Mouse (Mus musculus) intestine, embryonic 15.5 days (tissue): ENCODE data around the gene Zbtb9. TPM values are rescaled to one million over a fixed set of nuclear protein-coding genes. Genes with fewer than 3 reads are reported as not detected.

Source experiments
- ATAC-seq: fragments of 200-750 bp; cut with Nextera tagmentation; 2 replicates; pipeline ENCODE4 v1.8.0; 2017; ENCODE audit warnings: moderate TSS enrichment, moderate library complexity
- H3K27ac ChIP-seq: fragments of 300-500 bp; sonication (generic); 2 replicates; pipeline ENCODE4 v1.5.1; 2015; ENCODE audit warnings: mild to moderate bottlenecking, inconsistent platforms
- H3K27me3 ChIP-seq: fragments of 300-500 bp; sonication (generic); replicated peaks from 2 replicates; pipeline ENCODE4 v1.6.1; 2015; ENCODE audit warnings: inconsistent platforms
- H3K36me3 ChIP-seq: fragments of 300-500 bp; sonication (generic); 2 replicates; pipeline ENCODE4 v1.6.1; 2015; ENCODE audit warnings: inconsistent platforms
- H3K4me1 ChIP-seq: fragments of 300-500 bp; sonication (generic); replicated peaks from 2 replicates; pipeline ENCODE4 v1.6.1; 2015; ENCODE audit warnings: inconsistent platforms
- H3K4me2 ChIP-seq: fragments of 300-500 bp; sonication (generic); replicated peaks from 2 replicates; pipeline ENCODE4 v1.6.1; 2015; ENCODE audit warnings: mild to moderate bottlenecking, inconsistent platforms
- H3K4me3 ChIP-seq: fragments of 300-500 bp; sonication (generic); replicated peaks from 2 replicates; pipeline ENCODE4 v1.5.1; 2015; ENCODE audit warnings: inconsistent platforms
- H3K9ac ChIP-seq: fragments of 300-500 bp; sonication (generic); 2 replicates; pipeline ENCODE4 v1.6.1; 2015; ENCODE audit warnings: inconsistent platforms
- H3K9me3 ChIP-seq: fragments of 300-500 bp; sonication (generic); 2 replicates; pipeline ENCODE4 v1.6.1; 2016; ENCODE audit warnings: inconsistent platforms
- WGBS: fragments of 180-500 bp; shearing (Covaris S2); methylation state at CpG from one replicate; pipeline ENCODE4 v1.1.7; 2015; 5-methylcytosine and 5-hydroxymethylcytosine counted together
- polyA plus RNA-seq: library from polyadenylated mRNA; unstranded; fragments of >200 nt; fragmentation: Nextera tagmentation; extraction: Ambion mirVana; gene quantifications from 2 replicates; pipeline ENCODE4 v1.2.1, GENCODE M21; 2015

Gene Zbtb9
- polyA plus RNA-seq, 1 experiment from 2014 or later, result 14.0 TPM

- Histone ChIP-seq H3K4me1 (no peaks in the 10 kb centered on the region), H3K36me3 (no peaks in the 10 kb centered on the region), H3K27ac (no peak overlapping the region), H3K4me3 (no peak overlapping the region), H3K9ac (no peak overlapping the region), H3K4me2 (no peak overlapping the region), H3K9me3 (no peaks in the 10 kb centered on the region), H3K27me3 (no peaks in the 10 kb centered on the region)
- 33% methylated on average over 19 of the region's 19 CpGs for WGBS
- no peak for ATAC-seq
Measured at GRCm38 (mm10) chr17:27004903-27005485, 32.0 kb downstream of the Zbtb9 start.

GRCm38 (mm10) chr17:27005644-27006043, 32.7 kb downstream of the Zbtb9 start:
- H3K27me3 ChIP-seq, result no peaks in the 10 kb centered on the region
- H3K36me3 ChIP-seq, result no peaks in the 10 kb centered on the region
- no peak for ATAC-seq
- H3K9ac ChIP-seq, result no peak overlapping the region
- no peak overlapping the region for H3K4me3 ChIP-seq
- H3K4me1 ChIP-seq, result no peaks in the 10 kb centered on the region
- no peak overlapping the region for H3K27ac ChIP-seq
- WGBS, result 45% methylated on average over 11 of the region's 11 CpGs
- H3K4me2 ChIP-seq, result no peak overlapping the region
- no peaks in the 10 kb centered on the region for H3K9me3 ChIP-seq

- Histone ChIP-seq H3K9me3 (no peaks in the 10 kb centered on the region), H3K4me2 (no peak overlapping the region), H3K27me3 (no peaks in the 10 kb centered on the region), H3K9ac (no peak overlapping the region), H3K36me3 (no peaks in the 10 kb centered on the region), H3K4me3 (no peak overlapping the region), H3K4me1 (no peaks in the 10 kb centered on the region), H3K27ac (no peak overlapping the region)
- WGBS, result 55% methylated on average over 2 of the region's 2 CpGs
- ATAC-seq, result peak; percentile 74
Measured at GRCm38 (mm10) chr17:27008277-27008676, 35.3 kb downstream of the Zbtb9 start.

- Histone ChIP-seq H3K36me3 (no peaks in the 10 kb centered on the region), H3K4me3 (no peak overlapping the region), H3K4me1 (no peaks in the 10 kb centered on the region), H3K9ac (no peak overlapping the region), H3K27me3 (no peaks in the 10 kb centered on the region), H3K9me3 (no peaks in the 10 kb centered on the region), H3K27ac (no peak overlapping the region), H3K4me2 (no peak overlapping the region)
- 89% methylated on average over 10 of the region's 10 CpGs for WGBS
- ATAC-seq, result no peak
Measured at GRCm38 (mm10) chr17:27011167-27011566, 38.2 kb downstream of the Zbtb9 start.

- no peak overlapping the region for H3K9ac ChIP-seq
- H3K9me3 ChIP-seq, result no peaks in the 10 kb centered on the region
- H3K27ac ChIP-seq, result no peak overlapping the region
- H3K4me3 ChIP-seq, result no peak overlapping the region
- 53% methylated on average over 14 of the region's 14 CpGs for WGBS
- H3K4me1 ChIP-seq, result 0 out of 2 replicates have a peak, but pooled peaks cover under 1% of the 10 kb centered on the region
- H3K36me3 ChIP-seq, result no peaks in the 10 kb centered on the region
- H3K27me3 ChIP-seq, result no peaks in the 10 kb centered on the region
- no peak overlapping the region for H3K4me2 ChIP-seq
- 0 out of 2 replicates have a peak, but pooled peaks have one; percentile 40 for ATAC-seq
Measured at GRCm38 (mm10) chr17:27011998-27012672, 39.2 kb downstream of the Zbtb9 start.

GRCm38 (mm10) chr17:27012909-27013308, 39.9 kb downstream of the Zbtb9 start:
- no peak overlapping the region for H3K9ac ChIP-seq
- WGBS, result 32% methylated on average over 6 of the region's 6 CpGs
- H3K4me2 ChIP-seq, result no peak overlapping the region
- H3K4me3 ChIP-seq, result no peak overlapping the region
- no peak for ATAC-seq
- no peaks in the 10 kb centered on the region for H3K9me3 ChIP-seq
- H3K27me3 ChIP-seq, result no peaks in the 10 kb centered on the region
- H3K27ac ChIP-seq, result no peak overlapping the region
- H3K36me3 ChIP-seq, result no peaks in the 10 kb centered on the region
- H3K4me1 ChIP-seq, result peaks cover 5% of the 10 kb centered on the region; the same call in 1 of the 2 replicates

- peaks cover 11% of the 10 kb centered on the region for H3K36me3 ChIP-seq
Measured at GRCm38 (mm10) chr17:27017564-27018499, 44.9 kb downstream of the Zbtb9 start.

GRCm38 (mm10) chr17:27018555-27019196, 45.7 kb downstream of the Zbtb9 start:
- ATAC-seq, result 0 out of 2 replicates have a peak, but pooled peaks have one; percentile 34
- Histone ChIP-seq H3K9ac (peak overlapping the region; percentile 60), H3K4me3 (peak overlapping the region; percentile 53), H3K9me3 (no peaks in the 10 kb centered on the region), H3K36me3 (peaks cover 15% of the 10 kb centered on the region), H3K4me2 (peak overlapping the region; percentile 85), H3K27me3 (no peaks in the 10 kb centered on the region), H3K27ac (peak overlapping the region; percentile 51), H3K4me1 (peaks cover 8% of the 10 kb centered on the region; the same call in 1 of the 2 replicates)
- WGBS, result 40% methylated on average over 12 of the region's 12 CpGs

More at GRCm38 (mm10) chr17:27017564-27018499, 44.9 kb downstream of the Zbtb9 start:
- ATAC-seq, result peak; percentile 86
- peak overlapping the region; percentile 53 for H3K4me3 ChIP-seq
- 7% methylated on average over 34 of the region's 34 CpGs for WGBS
- peak overlapping the region; percentile 60 for H3K9ac ChIP-seq
- no peaks in the 10 kb centered on the region for H3K27me3 ChIP-seq
- no peaks in the 10 kb centered on the region for H3K9me3 ChIP-seq
- peaks cover 8% of the 10 kb centered on the region; the same call in 1 of the 2 replicates for H3K4me1 ChIP-seq
- H3K27ac ChIP-seq, result peak overlapping the region; percentile 51
- H3K4me2 ChIP-seq, result peak overlapping the region; percentile 85

GRCm38 (mm10) chr17:27021076-27021475, 48.1 kb downstream of the Zbtb9 start:
- Histone ChIP-seq H3K27me3 (no peaks in the 10 kb centered on the region), H3K27ac (no peak overlapping the region), H3K4me1 (peaks cover 8% of the 10 kb centered on the region; the same call in 1 of the 2 replicates), H3K9me3 (no peaks in the 10 kb centered on the region), H3K4me3 (no peak overlapping the region), H3K4me2 (no peak overlapping the region), H3K36me3 (peaks cover 21% of the 10 kb centered on the region), H3K9ac (no peak overlapping the region)
- no peak for ATAC-seq
- 95% methylated on average over 14 of the region's 14 CpGs for WGBS

GRCm38 (mm10) chr17:27021736-27022135, 48.8 kb downstream of the Zbtb9 start:
- H3K9me3 ChIP-seq, result no peaks in the 10 kb centered on the region
- H3K4me1 ChIP-seq, result peaks cover 8% of the 10 kb centered on the region; the same call in 1 of the 2 replicates
- H3K9ac ChIP-seq, result no peak overlapping the region
- no peak overlapping the region for H3K4me2 ChIP-seq
- H3K36me3 ChIP-seq, result peaks cover 21% of the 10 kb centered on the region
- no peak overlapping the region for H3K27ac ChIP-seq
- no peak for ATAC-seq
- 96% methylated on average over 9 of the region's 9 CpGs for WGBS
- H3K27me3 ChIP-seq, result no peaks in the 10 kb centered on the region
- H3K4me3 ChIP-seq, result no peak overlapping the region

- no peak overlapping the region for H3K4me2 ChIP-seq
- no peak overlapping the region for H3K27ac ChIP-seq
- 86% methylated on average over 4 of the region's 4 CpGs for WGBS
- no peak overlapping the region for H3K9ac ChIP-seq
- H3K27me3 ChIP-seq, result no peaks in the 10 kb centered on the region
- peaks cover 21% of the 10 kb centered on the region for H3K36me3 ChIP-seq
- H3K4me3 ChIP-seq, result no peak overlapping the region
- no peak for ATAC-seq
- H3K4me1 ChIP-seq, result peaks cover 9% of the 10 kb centered on the region; the same call in 1 of the 2 replicates
- no peaks in the 10 kb centered on the region for H3K9me3 ChIP-seq
Measured at GRCm38 (mm10) chr17:27023342-27023741, 50.4 kb downstream of the Zbtb9 start.
